Mouse (Mus musculus): ENCODE measurements around the gene Mgat5b.

The Mgat5b gene

DNA sequence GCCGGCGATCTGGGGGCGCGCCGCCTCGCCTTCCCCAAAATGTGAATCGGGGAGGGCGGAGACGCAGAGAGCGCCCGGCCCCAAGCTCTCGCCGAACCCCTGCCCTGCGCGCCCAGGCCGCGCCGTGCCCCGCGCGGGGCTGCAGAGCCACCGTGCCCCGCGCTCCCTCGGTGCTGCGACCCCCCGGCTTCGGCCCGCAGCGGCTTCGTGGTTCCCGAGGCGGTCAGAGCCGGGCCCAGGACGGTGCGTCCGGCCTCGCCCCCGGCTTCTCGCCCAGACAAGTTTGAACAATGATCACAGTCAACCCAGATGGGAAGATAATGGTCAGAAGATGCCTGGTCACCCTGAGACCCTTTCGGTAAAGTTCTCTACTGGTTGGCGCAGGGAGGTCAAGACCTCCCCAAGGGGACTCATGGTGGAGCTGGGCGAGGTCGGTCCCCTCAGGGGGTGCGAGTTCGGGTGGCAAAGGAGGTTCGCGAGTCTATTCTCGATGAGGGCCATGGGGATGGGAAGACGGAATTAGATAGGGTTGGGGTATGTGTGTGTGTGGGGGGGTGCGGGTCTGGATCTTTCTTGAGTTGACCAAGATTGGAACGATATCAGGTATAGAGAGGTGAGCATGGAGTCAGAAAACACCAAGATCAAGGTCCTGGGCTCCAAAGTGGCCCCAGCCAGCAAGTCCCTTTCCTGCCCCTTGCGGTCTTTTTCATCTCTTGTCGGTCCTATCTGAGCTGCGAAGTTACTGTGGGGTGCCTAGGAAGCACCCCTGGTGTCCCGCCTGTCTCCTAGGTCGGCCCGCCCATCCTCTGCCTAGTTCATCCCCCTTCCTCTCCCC lies 740 bp downstream of the Mgat5b start:
- no peak for DNase-seq (ENCODE audit: low spot score)

DNA sequence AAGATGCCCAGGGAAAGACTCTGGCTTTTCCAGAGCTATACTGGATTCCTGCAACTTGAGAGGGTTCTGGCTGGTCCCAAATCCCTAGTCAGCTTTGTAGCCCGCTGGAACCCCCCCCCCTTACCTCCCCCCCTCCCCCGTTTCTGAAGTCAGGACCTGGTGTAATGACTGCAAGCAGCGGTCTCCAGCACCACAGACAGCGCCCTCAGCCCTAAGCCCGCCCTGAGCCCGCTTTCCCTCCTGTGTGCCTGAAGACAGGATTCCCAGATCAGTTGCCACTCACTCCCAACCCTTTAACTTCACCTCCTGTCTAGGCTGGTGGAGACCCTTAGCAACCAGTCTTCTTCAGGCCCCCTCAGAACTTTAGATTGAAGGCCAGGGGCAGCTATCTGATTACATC lies 2.1 kb downstream of the Mgat5b start:
- peak; percentile 65 for DNase-seq (ENCODE audit: low spot score)

- DNase-seq (ENCODE audit: low spot score): no peak
These were observed 3.4 kb downstream of the Mgat5b start for GRCm38 (mm10) chr11:116922058-116922457.

DNA sequence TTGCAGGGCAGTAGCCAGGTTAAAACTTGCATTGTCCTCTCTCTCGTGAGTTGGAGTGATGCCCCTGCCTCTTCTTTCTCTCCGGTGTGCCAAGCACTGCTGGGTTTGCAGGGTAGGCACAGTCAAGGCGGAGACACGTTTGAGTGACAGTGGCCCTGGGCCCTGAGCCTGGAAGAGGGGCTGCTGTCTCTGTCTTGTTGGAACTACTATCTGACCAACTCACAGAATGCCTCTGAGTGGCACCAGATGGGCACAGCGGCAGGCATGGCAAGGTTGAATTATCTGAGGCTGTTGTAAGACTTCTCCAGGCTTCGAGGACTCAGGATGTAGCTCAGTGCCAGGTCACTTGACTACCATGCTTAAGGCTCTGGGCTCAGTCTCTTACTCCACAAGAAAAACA lies 9.4 kb downstream of the Mgat5b start:
- DNase-seq (ENCODE audit: low spot score): no peak

- DNase-seq (ENCODE audit: low spot score): no peak
These were observed 16.2 kb downstream of the Mgat5b start for GRCm38 (mm10) chr11:116934862-116935261.

GRCm38 (mm10) chr11:116935354-116935753 lies 16.7 kb downstream of the Mgat5b start:
- DNase-seq (ENCODE audit: low spot score): no peak

DNA sequence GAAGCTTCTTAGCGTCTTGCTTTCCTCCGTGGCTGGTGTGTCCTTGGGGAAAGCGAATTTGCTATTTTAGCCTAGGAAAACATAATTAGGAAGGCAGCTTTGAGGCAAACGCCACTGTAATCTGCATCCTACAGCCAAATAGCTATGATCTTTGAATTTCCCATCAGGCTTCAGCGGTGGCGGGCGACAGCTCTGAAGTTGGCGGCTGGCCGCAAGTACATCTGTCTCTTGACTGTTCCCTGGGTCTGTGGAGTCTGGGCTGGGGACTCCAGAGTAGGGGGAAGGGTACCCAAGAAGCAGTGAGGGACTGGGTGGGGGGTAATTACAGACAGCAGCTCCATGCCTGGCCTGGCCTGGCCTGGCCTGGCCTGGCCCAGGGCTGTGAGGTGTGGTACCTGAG lies 17.3 kb downstream of the Mgat5b start:
- no peak for DNase-seq (ENCODE audit: low spot score)

GRCm38 (mm10) chr11:116937141-116937540 lies 18.5 kb downstream of the Mgat5b start:
- DNase-seq (ENCODE audit: low spot score): no peak

- no peak for DNase-seq (ENCODE audit: low spot score)
These were observed 21.6 kb downstream of the Mgat5b start for GRCm38 (mm10) chr11:116940088-116940855.

DNA sequence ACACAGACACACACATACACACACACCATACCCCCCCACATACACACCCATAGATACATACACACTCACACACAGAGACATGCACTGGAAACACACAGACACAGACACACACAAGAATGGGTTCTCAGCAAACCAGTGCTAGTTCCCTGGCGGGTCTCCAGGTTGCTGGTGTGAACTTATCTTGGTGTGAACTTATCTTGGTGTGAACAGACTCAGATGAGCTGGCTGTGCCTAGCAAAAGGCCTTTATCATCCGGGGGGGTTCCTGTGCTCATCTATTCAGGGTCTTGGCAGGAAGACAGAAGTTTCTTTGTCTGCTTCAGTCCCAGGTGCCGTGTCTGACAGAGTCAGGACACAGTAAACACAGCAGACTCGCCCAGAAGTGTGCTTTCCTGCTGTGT lies 25.7 kb downstream of the Mgat5b start:
- DNase-seq (ENCODE audit: low spot score): peak; percentile 62

DNA sequence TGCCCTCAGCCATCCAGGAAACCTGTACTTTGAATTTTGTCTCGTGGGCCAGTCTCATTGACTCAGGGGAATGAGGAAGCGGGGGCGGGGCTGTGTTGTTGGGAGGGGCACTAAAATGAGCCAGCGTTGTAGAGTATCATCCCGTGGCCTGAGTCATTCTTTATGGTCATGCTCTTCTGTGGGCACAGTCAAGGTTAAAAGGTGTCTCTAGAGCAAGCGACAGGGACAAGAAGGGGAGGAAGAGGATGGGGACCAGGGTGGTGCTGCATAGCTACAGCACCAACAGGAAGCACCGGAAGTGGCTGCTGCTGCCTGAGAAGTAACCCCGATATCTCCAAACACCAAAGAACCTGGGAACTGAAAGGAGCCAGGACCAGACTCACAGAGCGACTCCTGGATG lies 31.2 kb downstream of the Mgat5b start:
- no peak for DNase-seq (ENCODE audit: low spot score)

- no peak for DNase-seq (ENCODE audit: low spot score)
These were observed 32.8 kb downstream of the Mgat5b start for GRCm38 (mm10) chr11:116951429-116951828.

DNA sequence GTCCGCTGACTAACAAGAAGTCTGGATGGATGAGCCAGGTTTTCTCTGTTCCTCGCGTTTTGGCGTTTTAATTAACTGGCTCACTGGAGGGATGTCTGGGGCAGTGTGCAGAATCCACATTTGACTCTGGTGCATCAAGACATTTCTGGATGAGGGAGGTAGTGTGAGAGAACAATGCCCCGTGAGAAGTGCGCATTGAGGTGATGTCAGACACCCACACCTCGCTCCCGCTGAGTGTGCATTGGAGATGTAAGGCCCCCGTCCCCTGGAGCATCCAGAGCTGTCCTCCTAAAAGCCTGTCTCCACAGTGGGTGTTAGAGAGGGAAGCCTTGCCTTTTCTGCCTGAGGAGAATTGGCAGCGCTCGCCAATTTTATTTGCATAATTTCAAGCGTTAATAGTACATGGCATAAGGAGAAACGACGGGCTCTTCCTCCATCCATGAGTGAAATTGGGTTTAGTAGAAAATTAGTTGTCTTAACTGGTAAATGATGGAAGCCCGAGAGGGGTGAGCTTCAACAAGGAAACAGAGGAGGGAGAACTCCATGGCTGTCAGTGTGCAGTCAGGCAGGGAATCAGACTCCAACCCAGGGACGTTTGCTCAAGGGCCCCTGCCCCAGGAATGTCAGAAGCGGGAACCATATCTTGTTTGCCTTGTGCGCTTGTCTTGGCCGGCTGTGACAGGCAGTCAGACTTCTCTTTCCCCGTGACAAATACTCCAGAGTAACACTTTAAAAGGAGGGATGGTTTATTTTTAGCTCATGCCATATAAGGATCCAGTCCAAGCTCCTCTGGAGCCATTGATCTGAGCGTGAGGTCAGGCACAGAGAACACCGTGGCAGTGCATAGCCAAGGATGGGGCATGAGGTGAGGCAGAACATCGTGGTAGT lies 35.8 kb downstream of the Mgat5b start:
- no peak for DNase-seq (ENCODE audit: low spot score)

GRCm38 (mm10) chr11:116958601-116959000 lies 39.9 kb downstream of the Mgat5b start:
- DNase-seq (ENCODE audit: low spot score): no peak

GRCm38 (mm10) chr11:116965061-116965460 lies 46.4 kb downstream of the Mgat5b start:
- peak; percentile 66 for DNase-seq (ENCODE audit: low spot score)

DNA sequence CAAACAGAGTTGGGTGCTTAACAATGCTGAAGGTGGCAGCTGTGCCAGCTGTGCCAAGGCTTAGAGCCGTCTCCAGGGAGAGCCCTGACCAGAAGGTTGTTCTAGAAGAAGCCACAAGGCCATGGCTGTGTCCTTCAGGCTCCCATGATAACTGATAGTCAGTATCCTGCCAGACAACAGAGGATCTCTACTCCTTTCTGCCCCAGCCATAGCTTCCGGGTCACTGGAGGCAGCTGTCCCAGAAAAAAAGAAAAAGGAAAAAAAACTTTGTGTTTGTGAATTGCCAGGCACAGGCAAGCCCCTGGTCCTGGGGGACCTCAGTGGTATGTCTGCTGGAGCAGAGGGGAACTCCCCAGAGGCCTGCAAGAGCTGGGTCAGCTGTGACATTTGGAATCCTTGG lies 47.3 kb downstream of the Mgat5b start:
- DNase-seq (ENCODE audit: low spot score): no peak

DNA sequence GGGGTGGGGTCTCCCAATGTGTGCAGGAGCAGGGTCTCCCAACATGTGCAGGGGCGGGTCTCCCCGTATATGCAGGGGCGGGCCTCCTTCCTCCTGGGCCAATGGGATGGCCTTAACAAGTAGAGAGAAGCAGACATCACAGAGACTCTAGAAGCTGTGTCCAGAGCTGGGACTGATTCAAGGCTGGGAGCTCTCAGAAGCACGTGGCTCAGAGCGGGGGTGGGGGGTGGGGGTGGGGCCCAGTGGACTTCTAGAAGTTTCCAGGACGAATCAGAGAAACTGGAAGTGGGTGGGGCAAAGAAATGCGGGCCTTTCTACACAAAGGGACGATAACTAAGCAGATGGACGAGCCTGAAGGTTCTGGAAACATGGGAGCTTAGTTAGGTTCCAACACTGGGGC lies 49.9 kb downstream of the Mgat5b start:
- DNase-seq (ENCODE audit: low spot score): no peak

GRCm38 (mm10) chr11:116969498-116969897 lies 50.8 kb downstream of the Mgat5b start:
- no peak for DNase-seq (ENCODE audit: low spot score)

- DNase-seq (ENCODE audit: low spot score): no peak
These were observed 52.2 kb downstream of the Mgat5b start for GRCm38 (mm10) chr11:116970847-116971246.

DNA sequence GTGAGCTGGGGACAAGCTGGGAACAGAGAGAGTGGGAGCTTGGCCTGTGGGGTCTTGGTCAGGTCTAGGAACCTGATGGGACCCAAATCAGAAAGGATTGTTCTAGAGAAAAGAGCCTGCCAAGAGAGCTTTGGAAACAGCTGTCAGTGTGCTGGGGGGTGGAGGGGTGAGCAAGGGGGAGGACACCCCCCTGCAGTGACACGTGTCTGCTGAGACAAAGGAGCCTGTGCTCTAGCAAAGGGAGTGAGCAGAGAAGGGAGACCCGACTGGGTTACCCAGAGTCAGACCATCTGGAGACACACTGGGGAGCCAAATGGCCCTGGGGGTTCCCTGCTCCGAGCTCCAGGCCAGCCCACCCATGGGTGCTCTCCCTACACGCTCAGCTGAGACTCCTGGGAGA lies 54.2 kb downstream of the Mgat5b start:
- no peak for DNase-seq (ENCODE audit: low spot score)

DNA sequence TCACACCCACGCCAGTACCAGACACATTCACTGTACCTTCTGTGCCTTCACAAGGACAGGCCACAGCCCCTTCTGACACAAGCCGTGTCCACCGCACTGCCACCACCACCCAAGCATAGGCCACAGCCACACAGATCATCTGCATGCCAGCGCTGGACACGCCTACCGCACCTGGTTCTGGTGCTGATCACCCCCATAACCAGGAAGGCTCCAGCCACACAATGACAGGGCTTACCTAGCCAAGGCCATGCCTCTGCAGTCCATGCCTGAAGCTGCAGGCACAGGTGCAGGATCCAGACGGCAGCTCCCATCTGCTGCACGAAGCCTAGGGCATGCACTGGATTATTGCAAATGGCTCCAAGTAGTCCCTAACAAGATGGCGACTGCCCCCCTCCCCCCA lies 54.8 kb downstream of the Mgat5b start:
- no peak for DNase-seq (ENCODE audit: low spot score)

DNA sequence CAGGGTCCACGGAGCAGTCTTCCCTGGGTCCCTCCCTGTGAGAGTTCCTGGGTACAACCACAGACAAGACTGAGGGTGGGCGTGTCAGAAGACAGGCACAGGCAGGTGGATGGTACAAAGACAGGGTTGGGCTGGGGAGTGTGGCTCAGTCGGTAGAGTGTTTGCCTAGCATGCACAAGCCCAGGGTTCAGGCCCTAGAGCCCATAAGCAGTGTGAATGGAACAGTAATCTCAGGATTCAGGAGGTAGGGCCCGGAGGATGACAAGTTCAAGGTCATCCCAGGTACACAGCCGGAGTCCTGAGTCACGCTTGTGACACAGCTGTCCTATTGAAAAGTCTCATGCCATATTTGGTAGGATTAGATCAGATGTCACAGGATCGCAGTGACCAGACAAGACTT lies 55.7 kb downstream of the Mgat5b start:
- DNase-seq (ENCODE audit: low spot score): no peak
